ENCODE assay signal across 13 mouse cellular contexts in genomic region chr8:25366181-25366580, GRCm38 (mm10).
DNase-seq lines count a peak whose midpoint lies in the region; ATAC-seq lines count a peak whose summit lies in the region.
"Had no signal": no experiment of that assay in that cellular context is flagged by ENCODE, and none has a peak within 500 bp of the region (broad histone marks: within the 10 kb centered on the region; RNA-seq: fewer than 3 reads in every experiment).

No protein-coding gene starts in this region.

- H3K4me2 ChIP-seq in kidney, embryonic 14.5 days (replicated peaks; ENCODE audit: low read depth, low read length): no peak overlapping the region
- H3K4me2 ChIP-seq: heart, embryonic 15.5 days had no signal

- no peak overlapping the region for H3K4me3 ChIP-seq in kidney, embryonic 14.5 days (ENCODE audit: low read length)
- H3K4me3 ChIP-seq: heart, embryonic 15.5 days had no signal

- no peaks in the 10 kb centered on the region for H3K27me3 ChIP-seq in kidney, embryonic 14.5 days (ENCODE audit: control insufficient read depth, insufficient read depth, low read length)
- H3K27me3 ChIP-seq: heart, embryonic 15.5 days had no signal

- DNase-seq in kidney, adult 9 months: no peak
- DNase-seq in right cerebral cortex, adult 18-20 months: peak; percentile 79
- DNase-seq in right cerebral cortex, postnatal 4 days: no peak
- DNase-seq in gastrocnemius, postnatal 10 days: peak; percentile 42
- peak; percentile 52 for DNase-seq in right cerebral cortex, postnatal 25 days
- no peak for DNase-seq in lung, postnatal 4 days
- no peak for DNase-seq in urinary bladder, postnatal 36 days (ENCODE audit: low spot score in 2 of 2)
- DNase-seq: adrenal gland, postnatal 10 days; cerebellum, adult 18-20 months; lung, adult 18-20 months had no signal

- H3K27ac ChIP-seq in kidney, embryonic 14.5 days (ENCODE audit: low read depth, low read length): 0 out of 2 replicates have a peak overlapping the region, but pooled peaks have one; percentile 6
- H3K27ac ChIP-seq: heart, embryonic 15.5 days had no signal

- H3K4me1 ChIP-seq in kidney, embryonic 14.5 days (ENCODE audit: control insufficient read depth, insufficient read depth, low read length): peaks cover 24% of the 10 kb centered on the region

- H3K9ac ChIP-seq in kidney, embryonic 14.5 days (ENCODE audit: low read depth, low read length): no peak overlapping the region
- H3K9ac ChIP-seq: heart, embryonic 15.5 days had no signal

- no peaks in the 10 kb centered on the region for H3K36me3 ChIP-seq in kidney, embryonic 14.5 days (ENCODE audit: control insufficient read depth, insufficient read depth, low read length)
- H3K36me3 ChIP-seq: heart, embryonic 15.5 days had no signal

- WGBS in kidney, embryonic 14.5 days: 32% methylated on average over 3 of the region's 3 CpGs

- ATAC-seq in kidney, embryonic 14.5 days (ENCODE audit: low FRiP score, low TSS enrichment): peak; percentile 80
- ATAC-seq: CD4-positive, CD25-positive, alpha-beta regulatory T cell, adult 4 months had no signal

- H3K9me3 ChIP-seq in kidney, embryonic 14.5 days (ENCODE audit: control insufficient read depth, low read length): no peaks in the 10 kb centered on the region
- H3K9me3 ChIP-seq: heart, embryonic 15.5 days had no signal

Comparison
In these comparisons a context has a peak if more than half of its experiments do, and no peak if none do; other contexts are left out.
1. DNase-seq: peak in right cerebral cortex, adult 18-20 months (single experiment), gastrocnemius, postnatal 10 days (single experiment) and right cerebral cortex, postnatal 25 days (single experiment); none in kidney, adult 9 months (single experiment), right cerebral cortex, postnatal 4 days (single experiment), lung, postnatal 4 days (0 of 2) and urinary bladder, postnatal 36 days (0 of 2).